Mouse (Mus musculus) heart, adult 2 months (tissue): Measurements from ENCODE around the gene Hdac4. TPM values are rescaled to one million over a fixed set of nuclear protein-coding genes. Genes with fewer than 3 reads are reported as not detected.

Experiments
- DNase-seq, 2 experiments: peaks; one replicate each; pipeline ENCODE4 v3.0.0; 2021
- H3K27ac ChIP-seq: fragments of 200-600 bp; 2 replicates; pipeline ENCODE4 v1.8.1; 2022
- H3K27me3 ChIP-seq: fragments of 200-500 bp; 2 replicates; pipeline ENCODE4 v1.6.1; 2012; ENCODE audit warnings: mild to moderate bottlenecking, low read length, inconsistent platforms, mixed read lengths; ENCODE audit not compliant: control insufficient read depth, insufficient read depth
- H3K36me3 ChIP-seq: fragments of 200-500 bp; 2 replicates; pipeline ENCODE4 v1.6.1; 2012; ENCODE audit warnings: low read length, inconsistent platforms; ENCODE audit not compliant: control insufficient read depth, insufficient read depth
- H3K4me1 ChIP-seq: fragments of 200-500 bp; 2 replicates; pipeline ENCODE4 v1.6.1; 2011; ENCODE audit warnings: low read length; ENCODE audit not compliant: control insufficient read depth, insufficient read depth
- H3K4me3 ChIP-seq: fragments of 200-600 bp; 2 replicates; pipeline ENCODE4 v1.8.1; 2022
- H3K79me2 ChIP-seq: fragments of 200-500 bp; replicated peaks from 2 replicates; pipeline ENCODE4 v1.6.1; 2012; ENCODE audit warnings: mild to moderate bottlenecking, inconsistent platforms, low read length, moderate library complexity, mixed read lengths; ENCODE audit not compliant: control insufficient read depth, insufficient read depth
- H3K9ac ChIP-seq: fragments of 200-500 bp; 2 replicates; pipeline ENCODE4 v1.6.1; 2012; ENCODE audit warnings: low read depth, mild to moderate bottlenecking, control low read depth, inconsistent platforms, low read length, mixed read lengths
- CTCF ChIP-seq: fragments of 200-600 bp; IDR thresholded peaks from 2 replicates; pipeline ENCODE4 v1.8.1; 2022; ENCODE audit warnings: antibody characterized with exemption, mild to moderate bottlenecking, moderate library complexity
- EP300 ChIP-seq: fragments of 200-500 bp; IDR thresholded peaks from 2 replicates; pipeline ENCODE4 v1.6.1; 2011; ENCODE audit warnings: low read depth, low read length, control low read depth; ENCODE audit not compliant: insufficient read depth
- POLR2A ChIP-seq: fragments of 200-500 bp; IDR thresholded peaks from 2 replicates; pipeline ENCODE4 v1.6.1; 2011; ENCODE audit warnings: mild to moderate bottlenecking, low read depth, low read length, control low read depth; ENCODE audit not compliant: insufficient read depth
- WGBS: fragments of 180-500 bp; shearing (Covaris S2); methylation state at CpG from one replicate; pipeline ENCODE4 v1.1.7; 2018; 5-methylcytosine and 5-hydroxymethylcytosine counted together
- intact Hi-C: fragments of 180-260 bp; cut with DNase I; formaldehyde crosslinking; loops from one replicate; pipeline ENCODE4 v1.15.1; 2025
- polyA plus RNA-seq: library from polyadenylated mRNA; depleted of rRNA; stranded (reverse); fragments of >200 nt; gene quantifications from 2 replicates; pipeline ENCODE4 v1.2.3, GENCODE M21; 2012
- total RNA-seq, 2 experiments: library from RNA; stranded (reverse); gene quantifications; 2 replicates each; pipeline ENCODE4 v1.2.3; 2021

The Hdac4 gene
- total and polyA plus RNA-seq, 3 experiments: 15.6 to 45.1 (median 41.3) TPM

GRCm38 (mm10) chr1:92006666-92007065, 188.8 kb downstream of the Hdac4 start:
- H3K9ac ChIP-seq: no peak overlapping the region
- intact Hi-C loops: no loop called here
- no peak for DNase-seq
- no peaks in the 10 kb centered on the region for H3K79me2 ChIP-seq
- 65% methylated on average over 1 of the region's 1 CpGs for WGBS
- H3K36me3 ChIP-seq: no peaks in the 10 kb centered on the region
- H3K4me1 ChIP-seq: peaks cover 4% of the 10 kb centered on the region
- TF ChIP-seq EP300 (no peak), POLR2A (no peak), CTCF (peak; percentile 30; the same call in 1 of the 2 replicates)
- no peak overlapping the region for H3K4me3 ChIP-seq
- no peaks in the 10 kb centered on the region for H3K27me3 ChIP-seq
- H3K27ac ChIP-seq: no peak overlapping the region

- TF ChIP-seq POLR2A (no peak), CTCF (no peak), EP300 (no peak)
- Histone ChIP-seq H3K27me3 (no peaks in the 10 kb centered on the region), H3K27ac (no peak overlapping the region), H3K79me2 (no peaks in the 10 kb centered on the region), H3K4me1 (peaks cover 4% of the 10 kb centered on the region), H3K36me3 (no peaks in the 10 kb centered on the region), H3K9ac (no peak overlapping the region), H3K4me3 (no peak overlapping the region)
- DNase-seq: no peak
- WGBS: 38% methylated on average over 2 of the region's 2 CpGs
- intact Hi-C loops: no loop called here
Measured at GRCm38 (mm10) chr1:92005617-92005940, 189.9 kb downstream of the Hdac4 start.

GRCm38 (mm10) chr1:92004906-92005616, 190.4 kb downstream of the Hdac4 start:
- H3K4me3 ChIP-seq: no peak overlapping the region
- H3K4me1 ChIP-seq: peaks cover 4% of the 10 kb centered on the region
- TF ChIP-seq POLR2A (no peak), CTCF (no peak), EP300 (no peak)
- H3K27ac ChIP-seq: no peak overlapping the region
- H3K27me3 ChIP-seq: no peaks in the 10 kb centered on the region
- H3K9ac ChIP-seq: no peak overlapping the region
- WGBS: 81% methylated on average over 8 of the region's 8 CpGs
- no peaks in the 10 kb centered on the region for H3K36me3 ChIP-seq
- H3K79me2 ChIP-seq: no peaks in the 10 kb centered on the region
- intact Hi-C loops: no loop called here
- no peak for DNase-seq

- WGBS: 74% methylated on average over 1 of the region's 1 CpGs
- H3K9ac ChIP-seq: no peak overlapping the region
- no peaks in the 10 kb centered on the region for H3K36me3 ChIP-seq
- no peak for DNase-seq
- H3K4me3 ChIP-seq: no peak overlapping the region
- TF ChIP-seq POLR2A (no peak), EP300 (no peak), CTCF (no peak)
- intact Hi-C loops: no loop called here
- H3K4me1 ChIP-seq: peaks cover 4% of the 10 kb centered on the region
- H3K79me2 ChIP-seq: no peaks in the 10 kb centered on the region
- no peaks in the 10 kb centered on the region for H3K27me3 ChIP-seq
- no peak overlapping the region for H3K27ac ChIP-seq
Measured at GRCm38 (mm10) chr1:92004122-92004521, 191.4 kb downstream of the Hdac4 start.

- Histone ChIP-seq H3K79me2 (no peaks in the 10 kb centered on the region), H3K4me3 (no peak overlapping the region), H3K9ac (no peak overlapping the region), H3K4me1 (0 out of 2 replicates have a peak, but pooled peaks cover 1% of the 10 kb centered on the region), H3K27ac (no peak overlapping the region), H3K36me3 (no peaks in the 10 kb centered on the region), H3K27me3 (no peaks in the 10 kb centered on the region)
- TF ChIP-seq CTCF: no peak
- no peak for TF ChIP-seq POLR2A
- no peak for TF ChIP-seq EP300
- 98% methylated on average over 2 of the region's 2 CpGs for WGBS
- DNase-seq: no peak
- intact Hi-C loops: no loop called here
Measured at GRCm38 (mm10) chr1:92000226-92000625, 195.3 kb downstream of the Hdac4 start.

- Histone ChIP-seq H3K4me1 (no peaks in the 10 kb centered on the region), H3K27ac (no peak overlapping the region), H3K36me3 (no peaks in the 10 kb centered on the region), H3K9ac (no peak overlapping the region), H3K4me3 (no peak overlapping the region), H3K79me2 (no peaks in the 10 kb centered on the region), H3K27me3 (no peaks in the 10 kb centered on the region)
- no peak for DNase-seq
- no peak for TF ChIP-seq POLR2A
- TF ChIP-seq CTCF: no peak
- no peak for TF ChIP-seq EP300
- intact Hi-C loops: no loop called here
- 88% methylated on average over 9 of the region's 9 CpGs for WGBS
Measured at GRCm38 (mm10) chr1:91993658-91994165, 201.8 kb downstream of the Hdac4 start.
